Mouse (Mus musculus) ES-E14 (cell line): ENCODE measurements around the gene Dph3.

ENCODE experiments used
- CHD2 ChIP-seq: IDR thresholded peaks from 2 replicates; pipeline ENCODE4 v1.6.1; 2014; ENCODE audit warnings: mild to moderate bottlenecking, low read depth, low read length, inconsistent platforms
- HCFC1 ChIP-seq: IDR thresholded peaks from 2 replicates; pipeline ENCODE4 v1.6.1; 2012; ENCODE audit warnings: low read length, inconsistent platforms, borderline replicate concordance; ENCODE audit not compliant: insufficient read depth
- MAFK ChIP-seq: IDR thresholded peaks from 2 replicates; pipeline ENCODE4 v1.6.1; 2014; ENCODE audit warnings: mild to moderate bottlenecking, low read depth, low read length, inconsistent platforms; ENCODE audit not compliant: insufficient read depth
- ZNF384 ChIP-seq: IDR thresholded peaks from 2 replicates; pipeline ENCODE4 v1.6.1; 2012; ENCODE audit warnings: low read depth, low read length, inconsistent platforms

- TF ChIP-seq ZNF384, result no peak
- no peak for TF ChIP-seq MAFK
- TF ChIP-seq CHD2, result no peak
- TF ChIP-seq HCFC1, result no peak
These were observed 24.1 kb downstream of the Dph3 start for GRCm38 (mm10) chr14:32061398-32061797.
